Mouse (Mus musculus) layer of hippocampus, adult 2 months (tissue): ENCODE data around the gene Kat2a. TPM values are rescaled to one million over a fixed set of nuclear protein-coding genes. Genes with fewer than 3 reads are reported as not detected.
"Not testable (repeated sequence)": the region's sequence is repeated elsewhere in the genome, so short reads cannot be mapped to it uniquely, and the experiment has no call there.

Source experiments
- DNase-seq, 2 experiments: peaks; one replicate each; pipeline ENCODE4 v3.0.0; 2022; ENCODE audit warnings: low spot score in 2 of 2
- H3K27ac ChIP-seq: fragments of 200-600 bp; 2 replicates; pipeline ENCODE4 v1.8.1; 2022
- H3K4me3 ChIP-seq: fragments of 200-600 bp; 2 replicates; pipeline ENCODE4 v1.8.1; 2022; ENCODE audit warnings: mild to moderate bottlenecking
- CTCF ChIP-seq: fragments of 200-600 bp; conservative IDR thresholded peaks from 2 replicates; pipeline ENCODE4 v1.8.1; 2022; ENCODE audit warnings: antibody characterized with exemption, mild to moderate bottlenecking, moderate library complexity
- total RNA-seq, 2 experiments: library from RNA; stranded (reverse); gene quantifications; 2 replicates each; pipeline ENCODE4 v1.2.3; 2021

The Kat2a gene
- total RNA-seq, 2 experiments from 2014 or later, result 55.4 to 57.8 TPM

- H3K4me3 ChIP-seq, result no peak overlapping the region
- TF ChIP-seq CTCF, result no peak
- H3K27ac ChIP-seq, result no peak overlapping the region
- no peak for DNase-seq
These were observed 40.3 kb downstream of the Kat2a start for GRCm38 (mm10) chr11:100671956-100672355.

DNA sequence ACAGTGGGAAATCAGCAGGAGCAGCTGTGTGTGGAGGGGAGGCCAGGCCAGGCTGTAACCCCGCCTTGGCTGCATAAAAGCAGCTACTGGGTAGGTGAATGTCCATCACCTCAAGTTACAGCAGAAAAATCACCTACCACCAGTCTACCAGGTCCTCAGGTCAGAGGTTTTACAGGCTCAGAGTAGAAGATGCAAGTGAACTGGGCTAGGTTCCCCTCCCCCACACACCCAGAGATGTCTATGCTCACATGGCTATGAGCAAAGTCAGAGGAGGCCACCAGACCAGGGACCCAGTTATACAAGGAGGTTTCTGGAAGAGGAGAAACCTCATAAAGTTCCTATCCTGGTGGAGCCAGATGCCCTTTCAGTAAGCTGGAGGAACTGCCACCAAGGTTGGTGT, 41.2 kb downstream of the Kat2a start:
- no peak for TF ChIP-seq CTCF
- H3K27ac ChIP-seq, result no peak overlapping the region
- DNase-seq, result no peak
- H3K4me3 ChIP-seq, result no peak overlapping the region

GRCm38 (mm10) chr11:100659806-100660205, 52.5 kb downstream of the Kat2a start:
- Histone ChIP-seq H3K4me3 (no peak overlapping the region), H3K27ac (no peak overlapping the region)
- DNase-seq, result no peak
- no peak for TF ChIP-seq CTCF

- no peak for DNase-seq
- H3K4me3 ChIP-seq, result no peak overlapping the region
- no peak for TF ChIP-seq CTCF
- H3K27ac ChIP-seq, result no peak overlapping the region
These were observed 55.8 kb downstream of the Kat2a start for GRCm38 (mm10) chr11:100656458-100656857.

- TF ChIP-seq CTCF, result peak; percentile 51
- not testable (repeated sequence) for H3K4me3 ChIP-seq, DNase-seq, H3K27ac ChIP-seq
These were observed 56.7 kb downstream of the Kat2a start for GRCm38 (mm10) chr11:100655589-100655988.

Other genes starting within 250 kb of the Kat2a start
- 100 to 1,000 TPM; 119 to 121 TPM for gene Klhl11, start 239.7 kb downstream of the Kat2a start, total RNA-seq
- gene Acly, start 184.5 kb downstream of the Kat2a start, total RNA-seq, result 100 to 1,000 TPM; 103 to 117 TPM
- 1 to 10 TPM; 1.3 to 1.7 TPM for gene Ttc25, start 166.9 kb downstream of the Kat2a start, total RNA-seq
- 100 to 1,000 TPM; 168 to 183 TPM for gene Cnp, start 137.6 kb downstream of the Kat2a start, total RNA-seq
- 10 to 100 TPM; 11.8 to 13.1 TPM for gene Nkiras2, start 93.2 kb downstream of the Kat2a start, total RNA-seq
- 100 to 1,000 TPM; 242 to 257 TPM for gene Dnajc7, start 92.3 kb downstream of the Kat2a start, total RNA-seq
- gene Zfp385c, start 20.0 kb downstream of the Kat2a start, total RNA-seq, result under 1 TPM; 0.20 to 0.67 TPM
- gene Dhx58, start 8.2 kb downstream of the Kat2a start, total RNA-seq, result 1 to 10 TPM; 1.6 to 2.3 TPM
- gene Hspb9, start 1.4 kb upstream of the Kat2a start, total RNA-seq, result not detected
- 100 to 1,000 TPM; 137 to 148 TPM for gene Rab5c, start 25.8 kb upstream of the Kat2a start, total RNA-seq
- 1 to 10 TPM; 1.8 to 2.8 TPM for gene Kcnh4, start 47.5 kb upstream of the Kat2a start, total RNA-seq
- gene Hcrt, start 50.5 kb upstream of the Kat2a start, total RNA-seq, result not detected
- gene Ghdc, start 58.5 kb upstream of the Kat2a start, total RNA-seq, result 1 to 10 TPM; 4.3 to 5.2 TPM
- gene Stat5b, start 138.3 kb upstream of the Kat2a start, total RNA-seq, result 10 to 100 TPM; 11.6 to 13.8 TPM
- gene Stat5a, start 146.9 kb upstream of the Kat2a start, total RNA-seq, result 1 to 10 TPM; 1.7 to 2.0 TPM
- 10 to 100 TPM; 39.5 to 42.3 TPM for gene Stat3, start 227.1 kb upstream of the Kat2a start, total RNA-seq